Mouse (Mus musculus) embryo, embryonic 11.5 days (tissue): Measurements from ENCODE around the gene Zic1.

Source experiments
- DNase-seq: peaks from one replicate; pipeline ENCODE4 v3.0.0-alpha.2; 2012; ENCODE audit warnings: low read depth, low spot score

The Zic1 gene

GRCm38 (mm10) chr9:91384693-91385560 lies 19.3 kb upstream of the Zic1 start:
- DNase-seq: no peak

GRCm38 (mm10) chr9:91384136-91384500 lies 18.5 kb upstream of the Zic1 start:
- no peak for DNase-seq

GRCm38 (mm10) chr9:91383441-91384135 lies 18.0 kb upstream of the Zic1 start:
- no peak for DNase-seq

- DNase-seq: no peak
Observed at GRCm38 (mm10) chr9:91382471-91383255, 17.1 kb upstream of the Zic1 start.

- no peak for DNase-seq
Observed at GRCm38 (mm10) chr9:91382111-91382379, 16.4 kb upstream of the Zic1 start.

- no peak for DNase-seq
Observed at GRCm38 (mm10) chr9:91381284-91382110, 15.9 kb upstream of the Zic1 start.

- DNase-seq: no peak
Observed at GRCm38 (mm10) chr9:91380458-91380914, 14.9 kb upstream of the Zic1 start.

GRCm38 (mm10) chr9:91379781-91380457 lies 14.3 kb upstream of the Zic1 start:
- DNase-seq: no peak

- no peak for DNase-seq
Observed at GRCm38 (mm10) chr9:91379300-91379635, 13.7 kb upstream of the Zic1 start.

- no peak for DNase-seq
Observed at GRCm38 (mm10) chr9:91378411-91379299, 13.0 kb upstream of the Zic1 start.

GRCm38 (mm10) chr9:91377873-91378150 lies 12.2 kb upstream of the Zic1 start:
- DNase-seq: no peak

GRCm38 (mm10) chr9:91377036-91377872 lies 11.6 kb upstream of the Zic1 start:
- no peak for DNase-seq

- DNase-seq: no peak
Observed at GRCm38 (mm10) chr9:91374665-91375064, 9.1 kb upstream of the Zic1 start.

- DNase-seq: no peak
Observed at GRCm38 (mm10) chr9:91373811-91374575, 8.4 kb upstream of the Zic1 start.

GRCm38 (mm10) chr9:91371608-91372007 lies 6.0 kb upstream of the Zic1 start:
- no peak for DNase-seq

GRCm38 (mm10) chr9:91371011-91371410 lies 5.4 kb upstream of the Zic1 start:
- no peak for DNase-seq

- DNase-seq: no peak
Observed at GRCm38 (mm10) chr9:91370191-91370708, 4.6 kb upstream of the Zic1 start.

GRCm38 (mm10) chr9:91369293-91369991 lies 3.8 kb upstream of the Zic1 start:
- DNase-seq: no peak
